18 mouse cellular contexts compared by ENCODE assay signal in genomic region chr14:40953381-40953780, GRCm38 (mm10). TPM values are rescaled to one million over a fixed set of nuclear protein-coding genes. Genes with fewer than 3 reads are reported as not detected.
DNase-seq lines count a peak whose midpoint lies in the region; ATAC-seq and TF ChIP-seq lines count a peak whose summit lies in the region.
"Had no signal": no experiment of that assay in that cellular context is flagged by ENCODE, and none has a peak within 500 bp of the region (broad histone marks: within the 10 kb centered on the region; RNA-seq: fewer than 3 reads in every experiment).

No protein-coding gene starts in this region.

- H3K36me3 ChIP-seq in kidney, embryonic 15.5 days: no peaks in the 10 kb centered on the region
- H3K36me3 ChIP-seq in midbrain, embryonic 13.5 days: no peaks in the 10 kb centered on the region
- H3K36me3 ChIP-seq in midbrain, embryonic 16.5 days (ENCODE audit: control insufficient read depth, insufficient read depth, low read length): no peaks in the 10 kb centered on the region
- no peaks in the 10 kb centered on the region for H3K36me3 ChIP-seq in forebrain, postnatal 0 days (ENCODE audit: insufficient read depth)
- H3K36me3 ChIP-seq: heart, embryonic 15.5 days; lung, embryonic 15.5 days had no signal

- no peak overlapping the region; the same call in 1 of the 2 replicates for H3K9ac ChIP-seq in kidney, embryonic 15.5 days
- H3K9ac ChIP-seq in midbrain, embryonic 13.5 days (replicated peaks): no peak overlapping the region
- H3K9ac ChIP-seq in midbrain, embryonic 16.5 days (ENCODE audit: low read depth, low read length): no peak overlapping the region; the same call in 1 of the 2 replicates
- no peak overlapping the region for H3K9ac ChIP-seq in forebrain, postnatal 0 days
- H3K9ac ChIP-seq: heart, embryonic 15.5 days; limb, embryonic 12.5 days; lung, embryonic 15.5 days had no signal

- peaks cover 90% of the 10 kb centered on the region for H3K4me1 ChIP-seq in kidney, embryonic 15.5 days
- peaks cover 84% of the 10 kb centered on the region for H3K4me1 ChIP-seq in midbrain, embryonic 13.5 days (replicated peaks)
- H3K4me1 ChIP-seq in midbrain, embryonic 16.5 days (ENCODE audit: control insufficient read depth, insufficient read depth, low read length): peaks cover 59% of the 10 kb centered on the region
- H3K4me1 ChIP-seq in forebrain, postnatal 0 days (ENCODE audit: insufficient read depth): peaks cover 39% of the 10 kb centered on the region

- TF ChIP-seq CTCF in forebrain, postnatal 0 days (IDR thresholded peaks at IDR 0.05; ENCODE audit: low read depth): no peak

- H3K4me3 ChIP-seq in kidney, embryonic 15.5 days (replicated peaks): no peak overlapping the region
- H3K4me3 ChIP-seq in midbrain, embryonic 13.5 days (replicated peaks): no peak overlapping the region
- H3K4me3 ChIP-seq in midbrain, embryonic 16.5 days (ENCODE audit: low read depth, low read length): no peak overlapping the region
- no peak overlapping the region for H3K4me3 ChIP-seq in forebrain, postnatal 0 days (ENCODE audit: low read depth, low read length)
- H3K4me3 ChIP-seq: heart, embryonic 15.5 days; limb, embryonic 12.5 days; lung, embryonic 15.5 days had no signal

- DNase-seq in kidney, adult 8-10 months: no peak
- DNase-seq in brain, adult 2 months (ENCODE audit: low read depth, low spot score): peak; percentile 63
- DNase-seq in forebrain, postnatal 0 days: no peak
- DNase-seq in gastrocnemius, adult 18-20 months (ENCODE audit: low spot score): no peak
- DNase-seq in thymus, postnatal 4 days: no peak
- DNase-seq: adrenal gland, adult 8-10 months; cerebellum, adult 8-10 months; heart, adult 11 months; kidney, adult 11 months; kidney, postnatal 4 days; layer of hippocampus, postnatal 36 days had no signal

- no peaks in the 10 kb centered on the region for H3K27me3 ChIP-seq in kidney, embryonic 15.5 days
- no peaks in the 10 kb centered on the region for H3K27me3 ChIP-seq in midbrain, embryonic 13.5 days
- H3K27me3 ChIP-seq in midbrain, embryonic 16.5 days (ENCODE audit: control insufficient read depth, insufficient read depth, low read depth, low read length): no peaks in the 10 kb centered on the region
- no peaks in the 10 kb centered on the region for H3K27me3 ChIP-seq in forebrain, postnatal 0 days (ENCODE audit: insufficient read depth, low read length)
- H3K27me3 ChIP-seq: heart, embryonic 15.5 days; limb, embryonic 12.5 days; lung, embryonic 15.5 days had no signal

- H3K4me2 ChIP-seq in kidney, embryonic 15.5 days: no peak overlapping the region
- no peak overlapping the region for H3K4me2 ChIP-seq in midbrain, embryonic 13.5 days (replicated peaks)
- H3K4me2 ChIP-seq in midbrain, embryonic 16.5 days (ENCODE audit: low read length): no peak overlapping the region
- no peak overlapping the region for H3K4me2 ChIP-seq in forebrain, postnatal 0 days (ENCODE audit: low read depth)
- H3K4me2 ChIP-seq: heart, embryonic 15.5 days; limb, embryonic 12.5 days; lung, embryonic 15.5 days had no signal

- H3K27ac ChIP-seq in kidney, embryonic 15.5 days: 0 out of 2 replicates have a peak overlapping the region, but pooled peaks have one; percentile 9
- H3K27ac ChIP-seq in midbrain, embryonic 13.5 days: peak overlapping the region; percentile 7; the same call in 1 of the 2 replicates
- H3K27ac ChIP-seq in midbrain, embryonic 16.5 days (ENCODE audit: low read length): no peak overlapping the region
- H3K27ac ChIP-seq in forebrain, postnatal 0 days (ENCODE audit: low read depth, low read length): peak overlapping the region; percentile 21; the same call in 1 of the 2 replicates
- H3K27ac ChIP-seq: heart, embryonic 15.5 days; limb, embryonic 12.5 days; lung, embryonic 15.5 days had no signal

- 61% methylated on average over 5 of the region's 5 CpGs for WGBS in kidney, embryonic 15.5 days
- WGBS in midbrain, embryonic 13.5 days: 81% methylated on average over 5 of the region's 5 CpGs
- WGBS in midbrain, embryonic 16.5 days: 84% methylated on average over 5 of the region's 5 CpGs
- WGBS in forebrain, postnatal 0 days: 78% methylated on average over 5 of the region's 5 CpGs

- H3K9me3 ChIP-seq in kidney, embryonic 15.5 days (replicated peaks): no peaks in the 10 kb centered on the region
- H3K9me3 ChIP-seq in midbrain, embryonic 13.5 days: no peaks in the 10 kb centered on the region
- H3K9me3 ChIP-seq in midbrain, embryonic 16.5 days (replicated peaks; ENCODE audit: control insufficient read depth, low read length, poor library complexity, severe bottlenecking): no peaks in the 10 kb centered on the region
- no peaks in the 10 kb centered on the region for H3K9me3 ChIP-seq in forebrain, postnatal 0 days (ENCODE audit: low read length)
- H3K9me3 ChIP-seq: heart, embryonic 15.5 days; limb, embryonic 12.5 days; lung, embryonic 15.5 days had no signal

- no peak for ATAC-seq in kidney, embryonic 15.5 days (replicated peaks; ENCODE audit: low FRiP score)
- no peak for ATAC-seq in midbrain, embryonic 13.5 days
- no peak for ATAC-seq in midbrain, embryonic 16.5 days
- no peak for ATAC-seq in forebrain, postnatal 0 days
- ATAC-seq: hindbrain, embryonic 16.5 days had no signal

RNA-seq across cellular contexts. Expression of gene Tspan14, which starts 13.2 kb away (rescaled TPM):
- 109 and 112 TPM in 2 replicates for polyA plus RNA-seq in kidney, embryonic 15.5 days (2015; fragmentation: Nextera tagmentation; extraction: Ambion mirVana)
- 79.7 and 80.4 TPM in 2 replicates for polyA plus RNA-seq in midbrain, embryonic 13.5 days (2015; fragmentation: Nextera tagmentation; extraction: Ambion mirVana)
- 61.7 and 66.1 TPM in 2 replicates for polyA plus RNA-seq in midbrain, embryonic 16.5 days (2015; fragmentation: Nextera tagmentation; extraction: Ambion mirVana)
- total RNA-seq in forebrain, postnatal 0 days (2014; rRNA removed): 42.2 and 43.8 TPM in 2 replicates
- polyA plus RNA-seq in forebrain, postnatal 0 days (2015; fragmentation: Nextera tagmentation; extraction: Ambion mirVana): 37.8 and 43.1 TPM in 2 replicates
- total RNA-seq in gastrocnemius, adult 18-20 months (2021): 10 to 100 TPM; 10.6 to 13.1 TPM
